In the genomic region with DNA sequence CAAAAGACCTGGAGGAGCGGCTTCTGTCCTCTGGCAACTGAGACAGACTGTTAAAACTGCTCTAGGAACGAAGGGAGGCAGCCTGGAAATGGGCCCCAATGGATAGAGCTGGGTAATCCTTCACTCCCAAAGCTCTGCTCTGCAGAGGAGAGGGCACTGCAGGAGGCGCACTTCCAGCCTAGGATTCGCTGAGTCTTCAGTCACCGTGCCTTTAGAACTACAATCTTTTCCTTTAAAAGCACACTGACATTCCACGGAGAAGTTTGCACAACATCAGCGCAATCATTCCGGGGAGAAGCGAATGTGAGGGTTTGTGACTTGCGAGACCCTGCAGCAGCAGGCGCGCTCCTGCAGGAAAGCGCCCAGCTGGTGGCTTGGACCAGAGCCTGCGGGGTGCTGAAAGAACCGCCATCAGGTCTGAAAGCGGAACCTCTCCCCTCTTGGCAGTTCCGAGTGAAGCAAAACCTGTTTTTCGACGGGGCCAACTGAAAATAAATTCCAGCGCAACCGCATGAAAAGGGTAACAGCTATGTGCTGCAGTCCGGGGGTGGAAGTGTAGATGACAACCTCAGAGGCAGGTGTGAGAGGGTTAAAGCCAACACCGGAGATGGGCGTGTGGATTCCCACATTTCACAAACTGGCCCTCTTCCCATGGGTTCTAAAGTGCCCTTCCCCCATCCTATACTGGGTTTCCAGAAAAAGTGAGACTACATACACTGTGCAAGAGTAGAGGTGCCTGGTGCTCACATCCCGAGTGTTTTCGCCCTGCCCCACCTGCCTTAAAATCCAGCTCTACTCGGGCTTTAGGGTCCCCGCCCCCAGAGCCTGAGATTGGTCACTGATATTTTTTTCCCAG, we compare ENCODE assay signal across 8 mouse cellular contexts. TPM values are rescaled to one million over a fixed set of nuclear protein-coding genes. Genes with fewer than 3 reads are reported as not detected.
DNase-seq lines count a peak whose midpoint lies in the region; ATAC-seq and TF ChIP-seq lines count a peak whose summit lies in the region.

No protein-coding gene starts in this region.

- peak overlapping the region; percentile 43; the same call in 1 of the 2 replicates for H3K9ac ChIP-seq in embryonic facial prominence, embryonic 12.5 days
- H3K9ac ChIP-seq in neural tube, embryonic 15.5 days (replicated peaks): peak overlapping the region; percentile 64

- peaks cover 5% of the 10 kb centered on the region for H3K36me3 ChIP-seq in C2C12 (ENCODE audit: control insufficient read depth, insufficient read depth)
- H3K36me3 ChIP-seq in embryonic facial prominence, embryonic 12.5 days: no peaks in the 10 kb centered on the region
- H3K36me3 ChIP-seq in neural tube, embryonic 15.5 days: no peaks in the 10 kb centered on the region

- under 1% methylated on average over 28 of the region's 28 CpGs for WGBS in embryonic facial prominence, embryonic 12.5 days
- under 1% methylated on average over 28 of the region's 28 CpGs for WGBS in lung, adult 2 months
- WGBS in neural tube, embryonic 15.5 days: under 1% methylated on average over 28 of the region's 28 CpGs

- peak overlapping the region; percentile 38; the same call in 1 of the 2 replicates for H3K27ac ChIP-seq in embryonic facial prominence, embryonic 12.5 days
- peak overlapping the region; percentile 84 for H3K27ac ChIP-seq in neural tube, embryonic 15.5 days (replicated peaks)

- H3K79me2 ChIP-seq in C2C12 (ENCODE audit: control insufficient read depth, insufficient read depth): peaks cover 73% of the 10 kb centered on the region

- H3K4me3 ChIP-seq in C2C12 (ENCODE audit: insufficient read depth, poor library complexity, severe bottlenecking): peak overlapping the region; percentile 86
- H3K4me3 ChIP-seq in embryonic facial prominence, embryonic 12.5 days: peak overlapping the region; percentile 67
- H3K4me3 ChIP-seq in lung, adult 2 months (replicated peaks; ENCODE audit: extremely low read depth, low read depth, low read length): peak overlapping the region; percentile 88
- peak overlapping the region; percentile 67 for H3K4me3 ChIP-seq in neural tube, embryonic 15.5 days (replicated peaks)

- ATAC-seq in embryonic facial prominence, embryonic 12.5 days (ENCODE audit: insufficient number of reproducible peaks, insufficient read depth, low FRiP score, low TSS enrichment): no peak
- ATAC-seq in neural tube, embryonic 15.5 days (ENCODE audit: low FRiP score): no peak

- no peaks in the 10 kb centered on the region for H3K27me3 ChIP-seq in C2C12 (ENCODE audit: control insufficient read depth, insufficient read depth, insufficient read length)
- no peaks in the 10 kb centered on the region for H3K27me3 ChIP-seq in embryonic facial prominence, embryonic 12.5 days
- no peaks in the 10 kb centered on the region for H3K27me3 ChIP-seq in neural tube, embryonic 15.5 days (replicated peaks)

- H3K4me1 ChIP-seq in embryonic facial prominence, embryonic 12.5 days: no peaks in the 10 kb centered on the region; the same call in 1 of the 2 replicates
- peaks cover 2% of the 10 kb centered on the region for H3K4me1 ChIP-seq in lung, adult 2 months (ENCODE audit: control insufficient read depth, insufficient read depth, low read length)
- H3K4me1 ChIP-seq in neural tube, embryonic 15.5 days: peaks cover 35% of the 10 kb centered on the region

- peaks cover 71% of the 10 kb centered on the region for H3K79me3 ChIP-seq in C2C12 (ENCODE audit: low read depth)

- TF ChIP-seq CTCF in C2C12 (IDR thresholded peaks at IDR 0.05; ENCODE audit: control insufficient read depth, insufficient read depth, insufficient read length): peak; percentile 5
- 0 out of 2 replicates have a peak, but pooled peaks have one; percentile 15 for TF ChIP-seq CTCF in lung, adult 2 months (IDR thresholded peaks at IDR 0.05; ENCODE audit: insufficient read depth, low read length)

- TF ChIP-seq POLR2A in lung, adult 2 months (IDR thresholded peaks at IDR 0.05; ENCODE audit: borderline replicate concordance, extremely low read depth, low read depth, low read length): 0 out of 2 replicates have a peak, but pooled peaks have one; percentile 26

- peak overlapping the region; percentile 75 for H3K4me2 ChIP-seq in embryonic facial prominence, embryonic 12.5 days (replicated peaks)
- H3K4me2 ChIP-seq in neural tube, embryonic 15.5 days: peak overlapping the region; percentile 83

- no peaks in the 10 kb centered on the region for H3K9me3 ChIP-seq in embryonic facial prominence, embryonic 12.5 days
- no peaks in the 10 kb centered on the region for H3K9me3 ChIP-seq in neural tube, embryonic 15.5 days (replicated peaks)

- intact Hi-C loops in heart, postnatal 10 days (cut with DNase I): loop anchor here (5.0 kb wide), 2 partner anchors 682 to 817 kb away; no protein-coding TSS in a partner anchor

- H3ac ChIP-seq in C2C12 (ENCODE audit: control insufficient read depth, insufficient read length, low read depth): peak overlapping the region; percentile 36

- DNase-seq in adrenal gland, adult 8-10 months: peak; percentile 11
- DNase-seq in heart, postnatal 10 days: peak; percentile 60 to 65
- peak; percentile 63 to 77 for DNase-seq in layer of hippocampus, adult 18-20 months (ENCODE audit: low spot score in 2 of 2)
- peak; percentile 72 for DNase-seq in lung, adult 2 months
- peak; percentile 63 for DNase-seq in urinary bladder, postnatal 14 days (ENCODE audit: low spot score)

TF ChIP-seq in C2C12, 6 proteins besides CTCF, POLR2A, EP300 and RAD21:
- TF ChIP-seq MYOD1 (IDR thresholded peaks at IDR 0.05; ENCODE audit: control insufficient read depth, insufficient read length, low read depth): no peak
- no peak for TF ChIP-seq USF1 (IDR thresholded peaks at IDR 0.05; ENCODE audit: low read depth)
- no peak for TF ChIP-seq FOSL1 (IDR thresholded peaks at IDR 0.05; ENCODE audit: insufficient read depth, low read length, poor library complexity, severe bottlenecking)
- no peak for TF ChIP-seq MAX (IDR thresholded peaks at IDR 0.05)
- no peak for TF ChIP-seq MYOG (IDR thresholded peaks at IDR 0.05; ENCODE audit: control insufficient read depth, extremely low read depth, insufficient read length)
- no peak for TF ChIP-seq CEBPB (IDR thresholded peaks at IDR 0.05; ENCODE audit: low read depth)
TF ChIP-seq in C2C12: peak in this region for 0.

RNA-seq across cellular contexts. Expression of a gene that starts 3.4 kb away (rescaled TPM):
- 27.7 TPM for polyA plus RNA-seq in C2C12 (2012; fragmentation: generic; extraction: Trizol)
- 10 to 100 TPM; 50.5 to 84.0 (median 58.9) TPM for total RNA-seq in adrenal gland, adult 8-10 months (2022)
- 22.0 and 25.6 TPM in 2 replicates for polyA plus RNA-seq in embryonic facial prominence, embryonic 12.5 days (2016; fragmentation: Nextera tagmentation; extraction: Ambion mirVana)
- total RNA-seq in heart, postnatal 10 days (2021): 1 to 10 TPM; 5.2 to 5.3 TPM
- 100 to 1,000 TPM; 107 to 119 TPM for total RNA-seq in layer of hippocampus, adult 18-20 months (2021)
- polyA plus RNA-seq in lung, adult 2 months (2012; rRNA removed): 81.9 and 82.2 TPM in 2 replicates
- 38.9 and 40.0 TPM in 2 replicates for polyA plus RNA-seq in neural tube, embryonic 15.5 days (2015; fragmentation: Nextera tagmentation; extraction: Ambion mirVana)

Comparison
In these comparisons a context has a peak if more than half of its experiments do, and no peak if none do; other contexts are left out.
1. DNase-seq: peak in every context shown above with its lines; median percentile 72 in lung, adult 2 months; 70 in layer of hippocampus, adult 18-20 months; 63 in urinary bladder, postnatal 14 days; 62 in heart, postnatal 10 days; 11 in adrenal gland, adult 8-10 months.